Mouse (Mus musculus): ENCODE measurements at regions not wholly inside any gene's neighbourhood (a gene's known extent, or its start where the extent isn't known, plus 50 kb on each side); places are given as distances from the start of the nearest gene placed in this dataset.

GRCm38 (mm10) chr14:83021886-83022285, 1421.5 kb upstream of the Pcdh17 start:
- no peak for TF ChIP-seq EP300 (IDR thresholded peaks at IDR 0.05; ENCODE audit: low read depth in 1 of 2, low read length in 2 of 2)
- no peak for TF ChIP-seq GATA1 (IDR thresholded peaks at IDR 0.05; ENCODE audit: low read depth, low read length)
- no peak for TF ChIP-seq RAD21 (IDR thresholded peaks at IDR 0.05; ENCODE audit: low read depth, low read length)
- TF ChIP-seq ZMIZ1 (IDR thresholded peaks at IDR 0.05; ENCODE audit: low read depth, low read length) = no peak
- TF ChIP-seq POLR2A (IDR thresholded peaks at IDR 0.05; ENCODE audit: control insufficient read depth in 1 of 2, insufficient read depth in 1 of 2, low read depth in 1 of 2, low read length in 2 of 2, poor library complexity in 1 of 2) = no peak
- no peak for TF ChIP-seq MXI1 (IDR thresholded peaks at IDR 0.05; ENCODE audit: low read depth, low read length)
- TF ChIP-seq ZC3H11A (IDR thresholded peaks at IDR 0.05; ENCODE audit: low read depth, low read length) = no peak
- no peak for TF ChIP-seq CTCF (IDR thresholded peaks at IDR 0.05 in 2 of 3, conservative IDR thresholded peaks at IDR 0.05 in 1 of 3; ENCODE audit: control insufficient read depth in 1 of 3, insufficient read depth in 1 of 3, low read depth in 2 of 3, low read length in 3 of 3, poor library complexity in 1 of 3, severe bottlenecking in 1 of 3)
